Mouse (Mus musculus): ENCODE measurements around the gene Ccdc114.

DNA sequence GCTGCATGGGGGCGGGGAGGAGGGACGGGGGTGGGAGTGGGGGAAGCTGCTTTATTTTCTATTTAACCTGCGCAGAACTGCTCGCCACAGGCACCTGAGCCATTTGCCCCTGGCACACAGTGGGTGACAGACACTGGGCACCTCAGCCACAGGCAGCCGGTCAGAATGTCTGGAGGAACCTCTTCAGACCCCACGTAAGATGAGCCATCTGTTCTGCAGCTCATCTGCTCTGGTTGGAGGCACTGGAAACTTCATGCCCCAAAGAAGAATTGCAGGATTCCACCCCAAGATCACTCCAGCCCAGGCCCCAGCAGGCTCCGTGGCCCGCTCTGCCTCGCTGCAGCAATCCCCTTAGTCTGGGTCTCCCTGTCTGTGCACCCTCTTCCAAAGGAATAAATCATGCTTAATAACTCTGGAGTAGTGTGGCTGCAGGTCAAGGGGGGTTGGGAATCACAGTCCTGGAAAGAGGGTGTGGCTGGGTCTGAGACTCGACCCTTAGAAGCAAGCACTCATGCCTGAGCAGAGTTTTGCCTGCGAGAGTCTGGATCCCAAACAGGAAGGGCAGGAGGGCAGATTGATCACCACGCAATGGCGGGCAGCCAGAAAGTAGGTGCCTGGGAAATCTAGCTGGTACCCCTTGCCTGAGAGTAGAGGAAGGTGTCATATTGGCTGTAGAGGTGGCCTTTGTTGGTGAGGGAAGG lies 6.7 kb upstream of the Ccdc114 start:
- TF ChIP-seq POLR2A (IDR thresholded peaks at IDR 0.05; ENCODE audit: low read depth, low read length) = no peak
- no peak for TF ChIP-seq CTCF (IDR thresholded peaks at IDR 0.05; ENCODE audit: extremely low read depth, insufficient read length, insufficient replicate concordance, low read depth, low read length)

Measured in small intestine, adult 2 months (tissue).